Comparison of ENCODE assay signal across 21 mouse cellular contexts in the genomic region with DNA sequence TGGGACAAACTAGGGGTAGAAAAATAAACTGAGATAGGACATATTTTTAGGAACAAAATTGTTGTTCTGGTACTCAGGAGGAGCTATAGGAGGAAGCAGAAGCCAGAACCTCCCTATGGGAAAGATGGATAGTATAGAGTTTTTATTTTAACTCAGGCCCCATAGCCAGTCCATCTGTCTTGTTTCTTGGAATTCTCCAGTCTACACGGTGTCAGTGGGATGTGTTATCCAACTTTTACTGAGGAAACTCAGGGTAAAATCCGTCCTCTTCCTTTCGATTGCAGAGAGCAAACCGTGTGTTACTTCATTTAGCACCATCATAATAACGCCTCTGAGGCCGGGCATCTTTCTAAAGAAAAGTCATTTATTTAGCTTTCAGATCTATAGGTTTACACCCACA.
DNase-seq lines count a peak whose midpoint lies in the region; ATAC-seq and TF ChIP-seq lines count a peak whose summit lies in the region.
"Had no signal": no experiment of that assay in that cellular context is flagged by ENCODE, and none has a peak within 500 bp of the region (broad histone marks: within the 10 kb centered on the region; RNA-seq: fewer than 3 reads in every experiment).

No protein-coding gene starts in this region.

- H3K4me3 ChIP-seq in left cerebral cortex, adult 2 months, result no peak overlapping the region

- DNase-seq in frontal cortex, postnatal 14 days (ENCODE audit: low spot score in 2 of 2), result no peak
- no peak for DNase-seq in left cerebral cortex, adult 2 months (ENCODE audit: extremely low spot score in 1 of 2, low spot score in 2 of 2)
- DNase-seq in left cerebral cortex, postnatal 36 days (ENCODE audit: low spot score in 2 of 2), result no peak
- peak; percentile 42 for DNase-seq in brain, adult 2 months (ENCODE audit: low read depth, low spot score)
- DNase-seq in telencephalon, adult 2 months (ENCODE audit: low read depth, low spot score), result peak; percentile 41
- DNase-seq in heart, adult 9 months (ENCODE audit: low spot score in 2 of 2), result no peak
- DNase-seq in layer of hippocampus, adult 18-20 months (ENCODE audit: low spot score in 2 of 2), result no peak
- DNase-seq: adrenal gland, adult 2 months; adrenal gland, adult 8-10 months; adrenal gland, postnatal 10 days; adrenal gland, postnatal 14 days; adrenal gland, postnatal 25 days; adrenal gland, postnatal 36 days; B cell, adult 2 months; cerebellum, adult 11 months; cerebellum, adult 11-12 months; cerebellum, adult 18-20 months had no signal

- intact Hi-C loops in left cerebral cortex, adult 2 months (cut with DNase I), result no loop called here
- intact Hi-C loops in left cerebral cortex, postnatal 36 days (cut with DNase I), result no loop called here

- ATAC-seq in frontal cortex, adult (ENCODE audit: low TSS enrichment), result peak; percentile 88
- ATAC-seq: activated CD4-positive, CD25-positive, alpha-beta regulatory T cell, adult 4 months; CD4-positive, CD25-positive, alpha-beta regulatory T cell, adult 4 months; Patski had no signal

- peak overlapping the region; percentile 24; the same call in 1 of the 2 replicates for H3K27ac ChIP-seq in left cerebral cortex, adult 2 months

- TF ChIP-seq CTCF in left cerebral cortex, adult 2 months (IDR thresholded peaks at IDR 0.05), result no peak

Comparison
In these comparisons a context has a peak if more than half of its experiments do, and no peak if none do; other contexts are left out.
1. DNase-seq: peak in brain, adult 2 months (single experiment) and telencephalon, adult 2 months (single experiment); none in frontal cortex, postnatal 14 days (0 of 2), left cerebral cortex, adult 2 months (0 of 2), left cerebral cortex, postnatal 36 days (0 of 2), heart, adult 9 months (0 of 2) and layer of hippocampus, adult 18-20 months (0 of 2).